Mouse (Mus musculus): Measurements from ENCODE around the gene Snap91. TPM values are rescaled to one million over a fixed set of nuclear protein-coding genes. Genes with fewer than 3 reads are reported as not detected.

The Snap91 gene
- polyA plus RNA-seq (2014; fragmentation: Illumina TruSeq; extraction: RNeasy Lipid Tissue Mini Kit (QIAGEN cat#74804); ENCODE audit: low read depth, low replicate concordance) = 6.2 TPM

GRCm38 (mm10) chr9:86880113-86880972 is at the start of gene Snap91:
Gene Snap91 (minus strand): TSS chr9:86880654.

GRCm38 (mm10) chr9:86742959-86743911 is 137.2 kb downstream of the Snap91 start, which contains the start of gene Prss35:
Gene Prss35 (plus strand): TSS chr9:86743649.

Other genes starting within 250 kb of the Snap91 start
- gene Me1, start 184.7 kb downstream of the Snap91 start, polyA plus RNA-seq (2014; fragmentation: Illumina TruSeq; extraction: RNeasy Lipid Tissue Mini Kit (QIAGEN cat#74804); ENCODE audit: low read depth, low replicate concordance) = 120 TPM
- 0.45 TPM for gene Prss35, start 137.0 kb downstream of the Snap91 start, polyA plus RNA-seq (2014; fragmentation: Illumina TruSeq; extraction: RNeasy Lipid Tissue Mini Kit (QIAGEN cat#74804); ENCODE audit: low read depth, low replicate concordance)
- not detected for gene Ripply2, start 134.9 kb upstream of the Snap91 start, polyA plus RNA-seq (2014; fragmentation: Illumina TruSeq; extraction: RNeasy Lipid Tissue Mini Kit (QIAGEN cat#74804); ENCODE audit: low read depth, low replicate concordance)
- 36.6 TPM for gene Cyb5r4, start 141.4 kb upstream of the Snap91 start, polyA plus RNA-seq (2014; fragmentation: Illumina TruSeq; extraction: RNeasy Lipid Tissue Mini Kit (QIAGEN cat#74804); ENCODE audit: low read depth, low replicate concordance)